Mouse (Mus musculus): ENCODE results near the gene Arsb. TPM values are rescaled to one million over a fixed set of nuclear protein-coding genes. Genes with fewer than 3 reads are reported as not detected.
"Not testable (repeated sequence)": the region's sequence is repeated elsewhere in the genome, so short reads cannot be mapped to it uniquely, and the experiment has no call there.

Gene Arsb
- polyA plus RNA-seq, 1 experiment from 2014 or later = 8.9 TPM

DNA sequence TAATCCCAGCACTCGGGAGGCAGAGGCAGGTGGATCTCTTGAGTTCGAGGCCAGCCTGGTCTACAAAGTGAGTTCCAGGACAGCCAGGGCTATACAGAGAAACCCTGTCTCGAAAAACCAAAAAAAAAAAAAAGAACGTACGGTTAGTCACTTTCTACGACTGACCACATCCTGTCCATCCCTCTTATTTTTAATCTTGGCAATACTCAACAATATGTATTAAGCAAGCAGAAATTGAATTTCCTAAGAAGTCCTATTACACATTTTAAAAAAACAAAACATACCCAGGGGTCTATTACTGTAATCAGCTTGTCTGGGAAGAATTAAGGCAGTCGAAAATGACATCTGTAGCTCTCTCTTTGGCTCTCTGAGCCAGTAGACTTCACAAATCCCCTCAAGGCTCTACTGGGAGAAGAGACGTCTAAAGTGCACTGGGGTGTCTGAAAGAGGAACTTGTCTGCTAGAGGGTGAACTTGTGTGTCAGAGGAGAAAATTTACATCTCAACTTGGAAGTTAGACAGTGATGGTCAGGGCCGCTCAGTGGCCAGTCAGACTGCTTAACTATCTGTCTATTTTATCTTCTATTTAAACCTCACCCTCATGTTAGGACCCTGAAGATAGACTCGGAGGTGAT lies 205.6 kb downstream of the Arsb start:
- no peaks in the 10 kb centered on the region for H3K9me3 ChIP-seq (replicated peaks)
- H3K36me3 ChIP-seq = no peaks in the 10 kb centered on the region
- no peaks in the 10 kb centered on the region for H3K4me1 ChIP-seq
- no peak overlapping the region for H3K4me3 ChIP-seq (replicated peaks)
- no peaks in the 10 kb centered on the region for H3K27me3 ChIP-seq (replicated peaks)
- H3K9ac ChIP-seq (replicated peaks) = no peak overlapping the region
- no peak for ATAC-seq (ENCODE audit: low FRiP score)
- no peak overlapping the region for H3K4me2 ChIP-seq
- no peak overlapping the region for H3K27ac ChIP-seq (replicated peaks)
- 85% methylated on average over 10 of the region's 10 CpGs for WGBS

DNA sequence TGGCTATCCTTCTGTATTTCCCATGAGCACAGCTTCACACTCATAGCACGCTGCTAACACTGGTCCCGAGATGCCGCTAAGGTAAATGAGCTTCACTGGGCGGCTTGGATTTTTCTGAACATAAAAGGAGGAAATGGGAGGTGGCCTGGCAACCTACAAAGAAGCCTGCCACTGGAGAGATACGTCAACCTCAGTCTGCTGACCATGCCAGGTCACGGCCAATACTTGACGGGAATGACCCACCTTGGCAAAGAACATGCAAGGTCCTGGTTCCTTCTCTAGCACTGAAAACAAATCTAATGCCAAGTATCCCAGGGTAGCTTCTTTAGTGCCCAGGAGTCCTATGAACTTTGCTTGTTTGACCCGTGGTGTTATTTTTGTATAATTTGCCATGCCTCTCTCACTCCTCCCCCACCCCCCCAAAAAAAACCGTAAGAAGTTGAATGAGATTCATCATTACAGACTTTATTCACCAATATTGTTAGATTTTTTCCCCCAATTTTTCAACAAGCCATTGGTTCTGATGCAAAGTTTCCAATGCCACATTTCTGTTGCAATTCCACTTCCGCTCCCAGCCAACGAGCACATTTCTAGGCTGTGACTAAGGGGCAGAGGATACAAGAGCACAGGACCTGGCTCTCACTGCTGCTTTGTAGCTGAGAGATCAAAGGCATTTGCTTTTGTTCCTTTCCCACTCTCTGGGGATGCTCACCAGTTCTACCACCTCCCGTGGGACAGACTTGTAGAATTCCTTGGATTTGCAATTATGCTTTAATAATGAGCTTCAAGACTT lies 207.5 kb downstream of the Arsb start:
- 77% methylated on average over 12 of the region's 12 CpGs for WGBS
- no peak for ATAC-seq (ENCODE audit: low FRiP score)

DNA sequence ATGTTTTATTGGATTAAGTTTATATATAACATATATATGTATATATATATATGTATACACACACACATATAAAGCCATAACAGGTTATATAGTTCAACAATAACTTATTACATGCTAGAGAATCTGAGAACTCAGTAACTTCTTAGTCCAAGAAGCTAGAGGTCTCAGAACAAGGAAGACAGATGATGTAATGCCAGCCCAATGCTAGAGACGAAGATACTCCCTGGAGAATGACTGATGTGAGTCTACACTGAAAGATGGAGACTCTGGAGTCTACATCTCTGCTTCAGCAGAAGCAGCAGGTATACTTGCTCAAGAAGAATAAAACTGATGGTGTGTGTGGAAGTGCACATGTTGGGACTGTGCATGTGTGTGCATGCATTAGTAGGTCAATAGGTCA lies 208.3 kb downstream of the Arsb start:
- no peak for ATAC-seq (ENCODE audit: low FRiP score)
- no peaks in the 10 kb centered on the region for H3K27me3 ChIP-seq (replicated peaks)
- no peak overlapping the region for H3K27ac ChIP-seq (replicated peaks)
- no peaks in the 10 kb centered on the region for H3K9me3 ChIP-seq (replicated peaks)
- H3K4me2 ChIP-seq = no peak overlapping the region
- no peaks in the 10 kb centered on the region for H3K36me3 ChIP-seq
- no peaks in the 10 kb centered on the region for H3K4me1 ChIP-seq
- no peak overlapping the region for H3K9ac ChIP-seq (replicated peaks)
- H3K4me3 ChIP-seq (replicated peaks) = no peak overlapping the region
- 86% methylated on average over 1 of the region's 1 CpGs for WGBS

More for the DNA sequence above, 207.5 kb downstream of the Arsb start:
- no peaks in the 10 kb centered on the region for H3K27me3 ChIP-seq (replicated peaks)
- no peaks in the 10 kb centered on the region for H3K36me3 ChIP-seq
- no peaks in the 10 kb centered on the region for H3K4me1 ChIP-seq
- no peak overlapping the region for H3K9ac ChIP-seq (replicated peaks)
- H3K9me3 ChIP-seq (replicated peaks) = no peaks in the 10 kb centered on the region
- H3K4me3 ChIP-seq (replicated peaks) = no peak overlapping the region
- H3K27ac ChIP-seq (replicated peaks) = no peak overlapping the region
- no peak overlapping the region for H3K4me2 ChIP-seq

DNA sequence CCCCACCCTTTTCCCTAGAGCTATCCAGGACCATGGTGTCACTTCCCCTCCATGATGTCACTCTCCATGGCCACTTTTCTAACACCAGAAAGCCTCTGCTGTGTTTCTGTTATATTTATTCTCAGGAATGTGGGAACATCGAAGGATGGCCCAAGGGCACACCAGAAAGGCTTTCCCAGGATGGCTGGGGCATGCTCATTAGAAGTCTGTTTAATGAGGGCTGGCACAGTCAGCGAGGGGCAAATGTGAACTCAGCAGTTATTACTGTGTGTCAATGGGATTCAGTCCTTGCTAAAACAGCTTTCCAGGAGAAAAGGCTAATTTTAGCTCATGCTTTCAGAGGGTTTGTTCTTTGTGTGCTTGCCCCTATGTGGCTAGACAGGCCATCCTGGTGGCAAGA lies 213.1 kb downstream of the Arsb start:
- 65% methylated on average over 2 of the region's 2 CpGs for WGBS
- ATAC-seq (ENCODE audit: low FRiP score) = no peak
- H3K27ac ChIP-seq (replicated peaks) = no peak overlapping the region

DNA sequence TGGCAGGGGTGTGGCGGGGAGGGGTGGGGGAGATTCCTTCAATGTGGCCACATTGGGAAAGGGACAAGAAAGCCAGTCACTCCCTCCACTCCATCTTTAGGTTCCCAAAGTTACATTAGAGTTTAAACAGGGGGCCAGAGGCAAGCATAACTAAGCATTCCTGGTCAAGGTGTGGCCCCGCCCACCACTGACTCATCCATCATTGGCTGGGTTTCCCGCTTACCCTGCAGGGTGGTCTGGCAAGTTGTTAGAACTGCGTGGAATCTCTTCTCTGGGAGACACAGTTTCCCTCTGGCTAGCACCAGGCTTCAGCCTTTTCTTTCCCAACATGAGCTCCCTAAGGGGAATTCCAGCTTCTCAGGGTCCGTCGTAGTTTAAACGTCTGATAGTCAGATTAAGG lies 213.8 kb downstream of the Arsb start:
- WGBS = 78% methylated on average over 7 of the region's 7 CpGs
- no peaks in the 10 kb centered on the region for H3K36me3 ChIP-seq
- no peak for ATAC-seq (ENCODE audit: low FRiP score)
- H3K9ac ChIP-seq (replicated peaks) = no peak overlapping the region
- H3K4me1 ChIP-seq = 0 out of 2 replicates have a peak, but pooled peaks cover 3% of the 10 kb centered on the region
- H3K27ac ChIP-seq (replicated peaks) = no peak overlapping the region
- H3K4me2 ChIP-seq = no peak overlapping the region
- no peaks in the 10 kb centered on the region for H3K9me3 ChIP-seq (replicated peaks)
- H3K4me3 ChIP-seq (replicated peaks) = no peak overlapping the region
- H3K27me3 ChIP-seq (replicated peaks) = no peaks in the 10 kb centered on the region

More for the DNA sequence above, 213.1 kb downstream of the Arsb start:
- Histone ChIP-seq H3K4me1 (no peaks in the 10 kb centered on the region), H3K9me3 (replicated peaks) (no peaks in the 10 kb centered on the region), H3K36me3 (no peaks in the 10 kb centered on the region), H3K4me3 (replicated peaks) (no peak overlapping the region), H3K4me2 (no peak overlapping the region), H3K9ac (replicated peaks) (no peak overlapping the region), H3K27me3 (replicated peaks) (no peaks in the 10 kb centered on the region)

DNA sequence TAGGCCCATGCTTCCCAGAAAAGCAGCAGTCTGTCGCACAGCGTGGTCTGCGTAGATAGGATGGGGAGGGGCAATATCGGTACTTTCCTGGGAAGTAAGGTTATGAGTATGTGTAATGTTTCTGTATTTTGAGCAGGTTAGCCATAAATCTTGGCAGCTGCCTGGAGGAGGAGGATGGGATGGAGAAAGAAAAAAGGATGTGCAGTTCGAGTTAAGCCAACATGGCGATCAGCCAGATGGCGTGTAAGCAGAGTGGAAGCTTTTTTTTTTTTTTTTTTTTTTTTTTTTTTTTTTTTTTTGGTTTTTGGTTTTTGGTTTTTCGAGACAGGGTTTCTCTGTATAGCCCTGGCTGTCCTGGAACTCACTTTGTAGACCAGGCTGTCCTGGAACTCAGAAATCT lies 214.3 kb downstream of the Arsb start:
- 91% methylated on average over 8 of the region's 8 CpGs for WGBS
- not testable (repeated sequence) for H3K4me1 ChIP-seq; H3K9me3 ChIP-seq (replicated peaks); H3K4me3 ChIP-seq (replicated peaks); H3K36me3 ChIP-seq; H3K4me2 ChIP-seq; H3K9ac ChIP-seq (replicated peaks); H3K27ac ChIP-seq (replicated peaks); ATAC-seq (ENCODE audit: low FRiP score); H3K27me3 ChIP-seq (replicated peaks)

DNA sequence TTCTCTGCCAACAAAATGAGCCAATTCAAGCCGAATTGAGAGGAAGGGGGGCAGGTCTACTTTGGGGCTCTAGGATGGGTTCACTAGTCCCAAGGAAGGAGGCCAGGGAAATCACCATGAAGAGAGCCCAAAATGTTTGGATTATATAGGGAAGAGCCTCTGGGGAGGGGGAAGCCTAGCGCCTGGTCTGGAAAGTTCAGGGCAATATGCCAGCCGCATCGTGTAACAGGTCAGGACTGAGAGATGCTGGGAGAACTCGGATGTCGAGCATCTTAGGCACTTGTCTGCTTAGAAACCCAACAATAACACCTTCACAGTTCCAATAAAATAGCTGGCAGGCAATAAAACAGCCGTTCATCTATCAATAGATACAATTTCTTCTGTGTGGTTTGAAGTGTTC lies 216.2 kb downstream of the Arsb start:
- ATAC-seq (ENCODE audit: low FRiP score) = no peak
- H3K4me1 ChIP-seq = 0 out of 2 replicates have a peak, but pooled peaks cover 3% of the 10 kb centered on the region
- no peak overlapping the region for H3K4me3 ChIP-seq (replicated peaks)
- no peaks in the 10 kb centered on the region for H3K9me3 ChIP-seq (replicated peaks)
- no peaks in the 10 kb centered on the region for H3K27me3 ChIP-seq (replicated peaks)
- H3K9ac ChIP-seq (replicated peaks) = no peak overlapping the region
- H3K27ac ChIP-seq (replicated peaks) = no peak overlapping the region
- no peak overlapping the region for H3K4me2 ChIP-seq
- WGBS = 65% methylated on average over 7 of the region's 7 CpGs
- H3K36me3 ChIP-seq = no peaks in the 10 kb centered on the region

DNA sequence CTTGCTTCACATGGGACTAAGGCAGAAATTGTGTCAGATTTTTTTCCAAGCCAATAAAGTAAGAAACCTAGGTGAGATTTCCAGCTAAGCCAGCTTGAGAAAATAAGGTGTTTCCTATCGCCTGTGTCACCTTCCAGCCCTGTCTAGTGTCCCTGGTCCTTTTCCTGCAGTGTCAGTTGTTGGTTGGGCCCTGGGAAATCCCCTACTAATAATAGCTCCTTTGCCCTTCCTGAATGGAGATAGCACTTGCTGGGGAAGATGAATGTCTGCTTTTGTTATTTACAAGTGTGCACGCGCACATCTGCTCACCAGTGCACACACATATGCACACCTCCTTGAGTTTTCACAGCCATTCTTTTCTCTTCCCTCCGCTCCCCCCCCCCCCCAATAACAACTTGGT lies 217.8 kb downstream of the Arsb start:
- H3K9me3 ChIP-seq (replicated peaks) = no peaks in the 10 kb centered on the region
- 0 out of 2 replicates have a peak, but pooled peaks cover 3% of the 10 kb centered on the region for H3K4me1 ChIP-seq
- H3K4me3 ChIP-seq (replicated peaks) = no peak overlapping the region
- no peak overlapping the region for H3K27ac ChIP-seq (replicated peaks)
- no peak for ATAC-seq (ENCODE audit: low FRiP score)
- no peaks in the 10 kb centered on the region for H3K36me3 ChIP-seq
- no peak overlapping the region for H3K9ac ChIP-seq (replicated peaks)
- H3K4me2 ChIP-seq = no peak overlapping the region
- WGBS = 58% methylated on average over 4 of the region's 4 CpGs
- H3K27me3 ChIP-seq (replicated peaks) = no peaks in the 10 kb centered on the region

DNA sequence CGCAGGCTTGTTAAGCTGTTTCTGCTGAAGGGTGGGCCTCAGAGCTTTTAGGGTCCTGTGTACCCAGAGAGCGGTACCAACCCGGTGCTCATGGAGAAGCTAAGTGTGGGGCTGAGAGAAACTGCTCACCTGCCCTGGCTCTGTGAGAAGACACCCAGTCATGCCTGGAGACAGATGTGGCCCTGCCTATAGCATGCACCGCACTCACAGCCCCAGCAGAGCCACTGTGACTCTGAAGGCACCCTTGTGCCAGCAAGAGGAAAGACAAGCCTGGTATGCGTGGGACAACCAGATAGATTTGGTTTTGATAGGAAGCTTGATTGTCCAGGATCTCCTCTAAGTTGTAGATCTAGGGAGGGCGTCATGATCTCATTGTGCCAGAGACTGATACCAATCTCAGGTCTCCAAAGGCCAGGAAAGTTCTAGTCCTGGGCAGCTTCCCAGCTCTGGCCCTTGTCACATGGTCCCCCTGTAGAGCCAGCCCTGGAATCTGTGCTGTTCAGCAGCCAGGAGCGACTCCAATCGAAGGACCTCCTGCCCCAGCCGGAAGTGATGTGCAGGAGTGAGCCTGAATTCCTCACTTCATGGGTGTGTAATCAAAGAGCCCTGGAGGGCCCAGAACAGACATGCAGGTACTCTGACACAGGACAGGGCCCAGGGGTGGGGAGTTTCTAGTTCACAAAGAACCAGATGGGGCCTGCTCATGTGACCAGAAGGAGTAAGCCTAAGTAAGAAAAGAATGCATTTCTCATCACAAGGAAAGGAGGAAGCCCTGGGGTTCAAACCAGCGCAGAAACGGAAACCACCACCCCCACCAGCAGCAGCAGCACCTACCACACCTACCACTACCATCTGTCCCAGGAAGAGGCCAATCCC lies 218.5 kb downstream of the Arsb start:
- Histone ChIP-seq H3K27me3 (replicated peaks) (no peaks in the 10 kb centered on the region), H3K9me3 (replicated peaks) (no peaks in the 10 kb centered on the region), H3K4me1 (0 out of 2 replicates have a peak, but pooled peaks cover 3% of the 10 kb centered on the region), H3K4me2 (no peak overlapping the region), H3K36me3 (no peaks in the 10 kb centered on the region), H3K27ac (replicated peaks) (no peak overlapping the region), H3K9ac (replicated peaks) (no peak overlapping the region), H3K4me3 (replicated peaks) (no peak overlapping the region)
- 85% methylated on average over 11 of the region's 11 CpGs for WGBS
- no peak for ATAC-seq (ENCODE audit: low FRiP score)

DNA sequence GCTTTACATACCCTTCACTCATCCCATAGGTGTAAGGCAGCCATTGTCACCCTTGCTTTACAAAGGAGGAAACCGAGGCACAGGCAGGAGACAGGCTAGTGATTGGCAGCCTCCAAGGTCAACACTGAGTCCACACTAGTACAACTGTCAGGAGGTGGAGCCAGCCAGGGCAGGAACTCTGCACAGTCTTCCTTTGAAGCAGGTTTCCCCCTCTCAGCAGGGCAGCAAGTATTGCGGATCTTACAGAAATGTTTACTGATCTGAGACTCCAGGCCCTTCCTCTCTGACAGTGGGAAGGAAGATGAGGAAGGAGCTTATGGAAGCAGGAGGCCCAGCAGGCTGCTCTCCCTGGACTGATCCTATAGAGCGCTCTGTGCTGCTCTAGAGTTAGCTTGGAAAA lies 219.4 kb downstream of the Arsb start:
- no peak for ATAC-seq (ENCODE audit: low FRiP score)
- Histone ChIP-seq H3K9ac (replicated peaks) (no peak overlapping the region), H3K4me2 (no peak overlapping the region), H3K27ac (replicated peaks) (no peak overlapping the region), H3K4me1 (0 out of 2 replicates have a peak, but pooled peaks cover 3% of the 10 kb centered on the region), H3K9me3 (replicated peaks) (no peaks in the 10 kb centered on the region), H3K4me3 (replicated peaks) (no peak overlapping the region), H3K36me3 (no peaks in the 10 kb centered on the region), H3K27me3 (replicated peaks) (no peaks in the 10 kb centered on the region)
- 82% methylated on average over 3 of the region's 3 CpGs for WGBS

DNA sequence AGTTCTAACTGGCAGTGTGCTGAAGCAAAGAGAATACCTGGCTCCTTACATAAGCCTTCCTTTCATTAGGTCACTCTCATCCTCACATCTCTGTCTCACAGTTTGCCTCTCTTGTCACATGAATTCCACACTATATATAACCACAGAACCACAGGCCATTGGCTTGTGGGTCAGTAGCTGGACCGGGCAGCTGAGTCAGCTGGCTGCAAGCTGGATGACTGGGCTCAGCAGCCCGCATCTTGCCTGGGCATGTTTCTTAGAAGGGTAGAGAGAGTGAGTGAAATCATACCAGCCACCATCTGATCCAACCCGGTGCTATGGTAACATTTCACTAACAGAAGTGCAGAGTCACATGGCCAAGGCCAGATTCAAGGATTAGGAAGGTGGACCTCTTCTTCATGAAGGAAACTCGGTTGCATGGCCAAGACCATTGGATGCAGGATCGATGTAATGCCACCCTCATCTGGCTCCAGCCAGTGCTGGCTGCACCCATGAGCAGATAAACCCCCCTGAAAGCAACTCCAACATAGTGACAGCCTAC lies 221.0 kb downstream of the Arsb start:
- Histone ChIP-seq H3K36me3 (no peaks in the 10 kb centered on the region), H3K9ac (replicated peaks) (no peak overlapping the region), H3K4me1 (0 out of 2 replicates have a peak, but pooled peaks cover 3% of the 10 kb centered on the region), H3K27ac (replicated peaks) (no peak overlapping the region), H3K4me2 (no peak overlapping the region), H3K4me3 (replicated peaks) (no peak overlapping the region), H3K9me3 (replicated peaks) (no peaks in the 10 kb centered on the region), H3K27me3 (replicated peaks) (no peaks in the 10 kb centered on the region)
- no peak for ATAC-seq (ENCODE audit: low FRiP score)
- 94% methylated on average over 5 of the region's 5 CpGs for WGBS

Data from neural tube, embryonic 15.5 days (tissue).